Mouse (Mus musculus) megakaryocyte, embryonic 14.5 days (primary cell): Measurements from ENCODE around the gene Ano2. TPM values are rescaled to one million over a fixed set of nuclear protein-coding genes. Genes with fewer than 3 reads are reported as not detected.

Experiments
- H3K27me3 ChIP-seq: replicated peaks from 2 replicates; pipeline ENCODE3; 2012; ENCODE audit warnings: inconsistent platforms
- H3K36me3 ChIP-seq: replicated peaks from 2 replicates; pipeline ENCODE3; 2012; ENCODE audit warnings: low read length, inconsistent platforms, mixed read lengths
- H3K4me1 ChIP-seq: 2 replicates; pipeline ENCODE4 v1.6.1; 2012; ENCODE audit warnings: inconsistent platforms
- H3K4me3 ChIP-seq: replicated peaks from 2 replicates; pipeline ENCODE3; 2012; ENCODE audit warnings: moderate library complexity, mild to moderate bottlenecking, inconsistent platforms
- H3K9me3 ChIP-seq: 2 replicates; pipeline ENCODE4 v1.6.1; 2012; ENCODE audit warnings: inconsistent platforms
- FLI1 ChIP-seq: IDR thresholded peaks from 2 replicates; pipeline ENCODE4 v1.6.1; 2012; ENCODE audit warnings: low read length, inconsistent platforms, mixed read lengths
- GATA1 ChIP-seq: IDR thresholded peaks from 3 replicates; pipeline ENCODE4 v1.6.1; 2012; ENCODE audit warnings: mixed read lengths, low read length, inconsistent platforms, borderline replicate concordance
- polyA plus RNA-seq: library from polyadenylated mRNA; stranded (reverse); fragments of >175 nt; gene quantifications from 2 replicates; pipeline ENCODE4 v1.2.3, GENCODE M21; 2012; ENCODE audit warnings: low replicate concordance; ENCODE audit not compliant: insufficient read depth

The Ano2 gene
- polyA plus RNA-seq, 1 experiment, result 4.8 TPM

DNA sequence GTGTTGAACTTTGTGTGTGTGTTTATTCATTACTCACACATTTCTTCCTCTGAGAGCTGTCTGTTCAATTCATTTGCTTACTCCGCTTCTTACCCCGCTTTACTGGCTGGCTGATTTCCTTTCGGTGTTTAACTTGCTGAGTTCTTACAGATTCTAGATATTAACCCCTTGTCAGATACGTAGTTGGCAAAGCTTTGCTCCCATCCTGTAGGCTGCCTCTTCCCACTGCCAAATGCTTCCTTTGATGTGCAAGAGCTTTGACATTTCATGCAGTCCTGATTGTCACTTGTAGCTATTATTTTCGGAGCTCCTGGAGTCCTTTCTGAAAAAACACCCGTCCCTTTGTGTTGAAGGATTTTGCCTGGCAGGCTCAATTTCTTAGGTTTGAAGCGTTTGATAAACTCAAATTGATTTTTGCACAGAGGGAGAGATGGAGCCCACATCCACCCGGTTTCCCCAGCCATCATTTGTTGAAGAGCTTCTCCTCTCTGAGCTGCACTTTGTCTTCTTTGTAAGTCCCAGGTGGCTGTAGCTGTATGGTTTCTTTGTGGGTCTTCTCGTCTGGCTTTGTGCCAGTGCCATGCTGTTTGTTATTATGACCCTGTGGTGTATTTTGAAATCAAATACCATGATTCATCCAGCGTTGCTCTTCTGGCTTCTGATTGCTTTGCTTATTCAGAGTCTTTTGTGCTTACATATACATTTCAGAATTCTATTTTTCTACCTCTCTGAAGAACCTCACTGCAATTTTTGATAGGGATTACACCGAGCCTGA is 47.5 kb downstream of the Ano2 start:
- peaks cover 9% of the 10 kb centered on the region for H3K27me3 ChIP-seq
- H3K9me3 ChIP-seq, result no peaks in the 10 kb centered on the region
- TF ChIP-seq GATA1 (no peak), FLI1 (no peak)
- no peaks in the 10 kb centered on the region for H3K36me3 ChIP-seq
- H3K4me1 ChIP-seq, result no peaks in the 10 kb centered on the region
- H3K4me3 ChIP-seq, result no peak overlapping the region

GRCm38 (mm10) chr6:125743203-125744100 is 53.2 kb downstream of the Ano2 start:
- Histone ChIP-seq H3K9me3 (no peaks in the 10 kb centered on the region), H3K27me3 (peaks cover 9% of the 10 kb centered on the region), H3K36me3 (no peaks in the 10 kb centered on the region), H3K4me3 (no peak overlapping the region), H3K4me1 (0 out of 2 replicates have a peak, but pooled peaks cover 5% of the 10 kb centered on the region)
- TF ChIP-seq GATA1 (no peak), FLI1 (no peak)

- TF ChIP-seq FLI1 (no peak), GATA1 (no peak)
- Histone ChIP-seq H3K9me3 (no peaks in the 10 kb centered on the region), H3K36me3 (no peaks in the 10 kb centered on the region), H3K4me1 (0 out of 2 replicates have a peak, but pooled peaks cover 5% of the 10 kb centered on the region), H3K27me3 (peaks cover 24% of the 10 kb centered on the region), H3K4me3 (no peak overlapping the region)
These were observed 57.2 kb downstream of the Ano2 start for GRCm38 (mm10) chr6:125747322-125747930.

DNA sequence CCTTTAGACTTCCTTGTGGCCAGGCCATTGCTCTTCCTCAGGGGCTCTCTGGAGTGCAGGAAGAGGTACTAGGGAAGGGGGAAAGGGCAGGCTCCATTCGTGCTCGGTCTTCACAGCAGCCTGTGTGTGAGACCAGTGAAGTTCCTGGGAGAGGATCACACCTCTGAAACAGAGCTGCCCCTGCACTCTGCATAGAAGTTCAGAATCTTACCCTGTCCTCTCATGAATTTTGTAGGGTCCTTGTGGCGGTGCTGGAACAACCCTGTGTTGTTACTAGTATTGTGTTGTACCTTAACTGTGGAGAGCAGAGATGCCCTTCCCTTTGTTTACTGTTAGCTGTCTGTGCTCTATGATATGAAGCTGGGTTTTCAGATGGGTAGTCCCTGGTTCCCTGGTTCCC is 58.4 kb downstream of the Ano2 start:
- H3K4me3 ChIP-seq, result no peak overlapping the region
- 0 out of 2 replicates have a peak, but pooled peaks cover 5% of the 10 kb centered on the region for H3K4me1 ChIP-seq
- no peaks in the 10 kb centered on the region for H3K36me3 ChIP-seq
- TF ChIP-seq FLI1 (no peak), GATA1 (no peak)
- no peaks in the 10 kb centered on the region for H3K9me3 ChIP-seq
- peaks cover 21% of the 10 kb centered on the region for H3K27me3 ChIP-seq

DNA sequence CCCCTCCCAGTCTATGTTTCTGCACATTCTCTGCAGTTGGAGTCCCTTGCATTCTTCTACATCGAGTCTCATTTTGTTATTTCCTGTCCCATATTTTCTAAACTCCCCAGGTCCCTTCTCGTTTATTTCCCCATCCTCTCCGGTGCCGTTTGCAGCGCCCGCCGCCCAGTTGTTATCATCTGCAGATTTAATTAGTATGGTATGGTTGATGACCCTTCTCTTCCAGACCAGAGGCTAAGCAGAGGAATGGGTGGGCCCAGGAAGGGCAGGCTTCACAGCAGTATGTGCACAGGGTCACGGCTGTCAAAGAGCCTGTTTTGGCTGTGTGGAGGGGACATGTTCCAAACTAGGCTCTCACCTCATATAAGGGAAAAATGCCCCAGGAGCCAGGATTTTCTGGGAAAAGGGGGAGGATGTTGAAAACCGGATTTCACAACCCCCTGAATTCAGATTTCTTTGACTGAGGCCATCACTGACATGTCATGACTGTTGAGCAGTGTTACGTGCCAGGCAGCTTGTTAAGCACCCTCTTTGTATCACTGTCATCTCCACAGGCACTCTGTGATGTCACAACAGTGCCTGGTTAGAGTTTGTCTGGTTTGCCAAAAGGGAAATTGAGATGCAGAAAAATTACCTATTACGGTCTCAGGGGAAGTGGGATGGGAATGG is 72.8 kb downstream of the Ano2 start:
- Histone ChIP-seq H3K4me1 (no peaks in the 10 kb centered on the region), H3K27me3 (peaks cover 8% of the 10 kb centered on the region), H3K36me3 (no peaks in the 10 kb centered on the region), H3K4me3 (no peak overlapping the region), H3K9me3 (0 out of 2 replicates have a peak, but pooled peaks cover 3% of the 10 kb centered on the region)
- TF ChIP-seq GATA1, result no peak
- TF ChIP-seq FLI1, result no peak

- H3K9me3 ChIP-seq, result no peaks in the 10 kb centered on the region
- H3K27me3 ChIP-seq, result peaks cover 20% of the 10 kb centered on the region
- peaks cover 4% of the 10 kb centered on the region; the same call in 1 of the 2 replicates for H3K4me1 ChIP-seq
- no peaks in the 10 kb centered on the region for H3K36me3 ChIP-seq
- H3K4me3 ChIP-seq, result no peak overlapping the region
- TF ChIP-seq GATA1 (no peak), FLI1 (no peak)
These were observed 83.0 kb downstream of the Ano2 start for GRCm38 (mm10) chr6:125773256-125773655.

- peaks cover 14% of the 10 kb centered on the region for H3K27me3 ChIP-seq
- TF ChIP-seq FLI1 (no peak), GATA1 (no peak)
- H3K4me1 ChIP-seq, result no peaks in the 10 kb centered on the region
- H3K36me3 ChIP-seq, result no peaks in the 10 kb centered on the region
- H3K4me3 ChIP-seq, result no peak overlapping the region
- H3K9me3 ChIP-seq, result no peaks in the 10 kb centered on the region
These were observed 86.1 kb downstream of the Ano2 start for GRCm38 (mm10) chr6:125776291-125776690.

DNA sequence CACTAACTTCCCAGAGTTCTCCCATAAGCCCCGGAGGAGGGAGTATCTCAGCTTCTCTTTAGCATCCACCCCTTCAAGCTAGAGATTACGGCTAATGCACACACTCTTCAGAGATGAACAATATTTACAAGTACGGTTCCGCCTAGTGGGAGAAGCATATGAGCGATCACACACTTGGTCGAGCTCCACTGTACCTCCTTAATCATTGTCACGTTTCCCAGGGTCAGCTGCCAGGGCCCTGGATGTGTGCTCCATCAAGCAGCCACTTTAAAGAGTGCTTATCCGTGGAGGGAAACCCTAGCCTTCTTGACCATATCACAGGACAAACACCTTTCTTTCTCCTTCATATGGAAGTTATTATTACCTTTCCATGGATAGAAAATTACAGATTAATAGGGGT is 112.7 kb downstream of the Ano2 start:
- Histone ChIP-seq H3K36me3 (no peaks in the 10 kb centered on the region), H3K4me3 (no peak overlapping the region), H3K27me3 (peaks cover 19% of the 10 kb centered on the region), H3K4me1 (no peaks in the 10 kb centered on the region), H3K9me3 (no peaks in the 10 kb centered on the region)
- TF ChIP-seq FLI1 (no peak), GATA1 (no peak)

- TF ChIP-seq FLI1, result no peak
- TF ChIP-seq GATA1, result no peak
- Histone ChIP-seq H3K4me3 (no peak overlapping the region), H3K27me3 (peaks cover 16% of the 10 kb centered on the region), H3K4me1 (no peaks in the 10 kb centered on the region), H3K36me3 (no peaks in the 10 kb centered on the region), H3K9me3 (no peaks in the 10 kb centered on the region)
These were observed 113.3 kb downstream of the Ano2 start for GRCm38 (mm10) chr6:125803364-125804011.
